Mouse (Mus musculus) heart, adult 18-20 months (tissue): Measurements from ENCODE around the gene Scn4a. TPM values are rescaled to one million over a fixed set of nuclear protein-coding genes. Genes with fewer than 3 reads are reported as not detected.

Experiments
- DNase-seq, 2 experiments: peaks; one replicate each; pipeline ENCODE4 v3.0.0; 2021 to 2022; ENCODE audit warnings: mixed read lengths in 1 of 2
- total RNA-seq, 2 experiments: library from RNA; stranded (reverse); gene quantifications; 2 replicates each; pipeline ENCODE4 v1.2.3; 2021

Scn4a gene
- total RNA-seq, 2 experiments from 2014 or later = 22.6 to 23.8 TPM

DNA sequence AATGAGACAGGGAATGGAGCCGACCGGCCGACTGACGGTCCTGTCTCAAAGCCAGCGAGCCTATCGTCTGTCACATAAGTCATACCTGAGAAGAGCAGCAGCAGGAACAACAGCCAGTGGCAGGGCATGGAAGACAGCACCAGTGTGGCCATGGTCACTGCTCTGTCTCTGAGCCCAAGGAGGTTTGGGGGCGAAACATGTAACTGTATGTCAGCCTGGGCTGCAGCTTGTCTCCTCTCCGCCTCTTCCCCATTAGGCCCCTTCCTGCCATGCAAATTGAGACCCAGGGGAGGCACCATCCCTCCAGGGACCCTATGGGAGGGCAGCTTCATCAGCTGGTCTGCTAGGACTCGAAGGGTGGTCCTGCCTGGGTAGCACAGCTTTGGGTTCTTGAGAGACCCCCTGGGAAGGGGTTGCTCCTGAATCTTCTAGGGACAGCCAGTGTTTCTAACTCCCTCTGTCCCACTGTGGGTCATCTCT lies 38.7 kb downstream of the Scn4a start, which contains the start of gene Cd79b:
Gene Cd79b, minus strand, starts transcription at position 430 of the 480 bp plus-strand sequence.
- DNase-seq = peak in 1 of 2 experiments; percentile 35

DNA sequence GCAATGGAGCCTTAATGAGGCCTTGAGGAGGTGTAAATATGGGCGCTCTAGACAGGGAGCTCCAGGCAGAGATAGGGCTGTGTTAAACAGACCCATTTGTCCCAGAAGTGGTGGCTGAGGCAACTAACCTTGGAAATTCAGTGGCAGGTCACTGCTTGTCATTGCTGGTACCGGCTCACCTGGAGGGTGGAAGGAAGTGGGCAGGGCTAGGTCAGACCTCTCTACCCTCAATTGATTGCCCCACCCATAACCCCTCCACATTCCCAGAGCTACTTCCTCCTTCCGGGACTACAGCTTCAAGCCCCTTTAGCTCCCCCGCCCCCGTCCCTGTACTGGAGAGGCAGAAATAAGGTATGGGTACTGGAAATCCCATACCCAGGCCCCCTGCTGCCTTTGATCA lies 39.6 kb downstream of the Scn4a start:
- DNase-seq = no peak

DNA sequence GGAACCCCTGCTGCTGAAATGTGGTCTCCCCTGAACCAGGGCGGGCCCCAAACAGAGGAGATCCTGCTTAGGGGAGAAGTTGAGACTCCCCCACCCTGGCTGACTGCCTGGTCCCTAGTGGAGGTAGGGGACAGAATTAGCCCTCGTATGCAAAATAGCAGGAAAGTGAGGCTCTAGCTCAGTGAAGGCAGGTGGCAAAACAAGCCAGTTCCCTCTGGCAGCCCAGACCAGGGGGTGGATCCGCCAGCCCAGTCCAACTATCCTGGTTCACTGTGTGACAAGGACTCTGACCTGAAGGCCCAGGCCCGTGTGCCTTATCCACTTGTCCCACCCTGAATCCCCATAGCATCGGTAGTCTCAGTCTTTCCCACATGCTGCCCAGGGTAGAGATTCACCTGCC lies 43.0 kb downstream of the Scn4a start:
- DNase-seq = peak in 1 of 2 experiments; percentile 33

DNA sequence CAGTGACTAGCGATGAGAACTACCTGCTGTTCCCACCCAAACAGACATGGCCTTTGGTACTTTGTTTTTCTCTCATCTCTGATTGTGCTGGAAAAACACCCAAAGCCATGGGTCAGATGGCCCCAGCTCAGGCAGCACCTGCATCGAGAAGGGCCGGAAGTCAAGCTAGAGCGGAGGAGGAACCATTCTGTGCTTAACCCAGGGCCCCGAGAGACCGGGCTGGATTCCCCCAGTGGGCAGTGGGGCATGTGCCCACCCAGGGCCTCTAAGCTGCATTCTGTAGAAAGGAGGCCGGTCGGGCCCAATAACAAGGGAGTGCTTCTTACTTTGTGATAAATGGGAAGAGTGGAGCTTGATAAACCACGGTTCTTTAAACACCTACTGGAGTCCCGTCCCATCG lies 44.9 kb downstream of the Scn4a start:
- DNase-seq = peak in 1 of 2 experiments; percentile 34

DNA sequence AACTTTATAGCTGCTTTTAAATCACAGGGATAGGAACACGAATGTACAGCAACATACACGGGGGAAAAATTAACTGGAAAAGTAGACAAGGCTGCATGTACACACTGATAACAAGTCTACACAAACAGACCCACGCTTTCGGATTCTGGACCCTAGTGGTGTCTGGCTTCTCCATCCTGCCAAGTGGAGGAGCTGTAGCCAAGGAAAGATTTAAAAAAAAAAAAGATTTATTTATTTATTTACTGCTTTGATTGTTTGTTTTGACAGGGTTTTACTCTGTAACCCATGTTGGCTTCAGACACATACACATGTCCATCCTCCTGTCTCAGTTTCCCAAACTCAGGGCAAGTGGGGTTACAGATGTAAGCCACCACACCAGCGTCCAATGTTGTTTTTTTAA lies 45.7 kb downstream of the Scn4a start:
- DNase-seq = no peak

DNA sequence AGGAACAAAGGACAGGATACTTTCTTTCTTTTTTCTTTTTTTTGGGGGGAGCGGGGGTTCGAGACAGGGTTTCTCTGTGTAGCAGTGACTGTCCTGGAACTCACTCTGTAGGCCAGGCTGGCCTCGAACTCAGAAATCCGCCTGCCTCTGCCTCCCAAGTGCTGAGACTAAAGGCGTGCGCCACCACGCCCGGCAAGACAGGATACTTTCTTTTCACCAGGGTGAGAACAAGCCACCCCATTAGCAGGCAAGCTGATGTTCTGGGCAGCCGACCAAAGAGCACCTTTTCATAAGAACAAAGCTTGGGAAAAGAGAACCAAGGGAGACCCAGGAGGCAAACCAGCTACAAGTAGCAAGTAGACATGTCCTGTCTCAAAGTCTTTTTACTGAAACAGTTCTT lies 46.3 kb downstream of the Scn4a start:
- DNase-seq = no peak

DNA sequence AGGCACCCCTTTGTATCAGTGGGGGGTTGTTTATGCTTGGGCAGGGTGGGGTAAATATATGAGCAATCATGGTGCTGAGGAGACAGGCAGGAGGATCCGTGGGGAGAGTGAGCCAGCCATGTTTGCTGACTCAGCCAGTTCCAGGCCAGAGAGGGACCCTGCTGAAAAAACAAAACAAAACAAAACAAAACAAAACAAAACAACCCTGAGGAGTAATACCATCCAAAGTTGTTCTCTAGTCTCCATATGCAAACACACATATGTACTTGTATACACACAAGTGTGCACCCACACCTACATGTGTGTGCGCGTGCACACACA lies 47.1 kb downstream of the Scn4a start:
- no peak for DNase-seq

DNA sequence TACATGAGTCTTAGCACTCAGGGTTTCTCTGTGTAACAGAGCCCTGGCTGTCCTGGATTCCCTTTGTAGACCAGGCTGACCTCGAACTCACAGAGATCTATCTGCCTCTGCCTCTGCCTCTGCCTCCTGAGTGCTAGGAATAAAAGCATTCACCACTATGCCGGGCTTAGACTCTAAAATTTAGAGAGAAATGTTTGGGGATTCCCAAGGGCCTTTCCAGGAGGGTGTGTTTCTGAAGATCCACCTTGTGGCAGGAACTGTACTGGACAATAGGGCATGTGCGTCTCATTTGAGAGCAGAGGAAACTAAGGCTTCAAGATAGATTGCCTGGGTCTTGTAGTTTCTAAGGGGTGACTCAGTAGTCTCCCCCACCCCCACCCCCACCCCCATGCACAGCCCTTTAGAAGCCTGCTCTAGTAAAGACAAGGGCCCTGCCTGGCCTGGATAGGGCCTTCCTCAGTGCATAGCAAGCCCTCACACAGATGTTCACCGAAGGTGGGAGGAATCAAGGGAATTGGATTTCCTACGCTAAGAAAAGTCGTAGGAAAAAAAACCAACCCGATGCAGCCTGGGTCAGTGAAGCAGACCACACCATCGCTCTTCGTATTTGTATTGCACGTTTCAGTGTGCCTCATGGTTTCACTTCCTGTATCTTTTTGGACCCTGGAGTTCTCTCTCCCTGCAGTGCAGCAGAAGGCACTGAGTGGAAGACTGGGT lies 47.6 kb downstream of the Scn4a start:
- DNase-seq = peak in 1 of 2 experiments; percentile 35

DNA sequence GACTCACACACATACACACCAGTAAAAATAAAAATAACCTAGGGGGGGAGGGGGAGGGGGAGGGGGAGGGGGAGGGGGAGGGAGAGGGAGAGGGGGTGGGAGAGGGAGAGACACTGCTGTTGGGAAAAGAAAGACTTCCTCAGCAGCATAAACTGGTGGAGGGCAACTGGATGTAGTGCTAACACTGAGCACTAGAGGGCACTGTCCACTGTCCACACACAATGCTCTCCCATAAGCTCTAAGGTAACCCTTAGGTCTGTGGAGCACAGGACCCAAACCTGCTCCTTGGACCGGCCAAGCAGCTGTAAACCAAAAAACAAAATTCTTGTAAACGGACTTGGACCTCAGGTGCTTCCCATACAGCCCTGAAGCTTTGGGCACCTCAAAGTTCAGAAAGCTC lies 50.5 kb downstream of the Scn4a start:
- peak; percentile 50 to 72 for DNase-seq

DNA sequence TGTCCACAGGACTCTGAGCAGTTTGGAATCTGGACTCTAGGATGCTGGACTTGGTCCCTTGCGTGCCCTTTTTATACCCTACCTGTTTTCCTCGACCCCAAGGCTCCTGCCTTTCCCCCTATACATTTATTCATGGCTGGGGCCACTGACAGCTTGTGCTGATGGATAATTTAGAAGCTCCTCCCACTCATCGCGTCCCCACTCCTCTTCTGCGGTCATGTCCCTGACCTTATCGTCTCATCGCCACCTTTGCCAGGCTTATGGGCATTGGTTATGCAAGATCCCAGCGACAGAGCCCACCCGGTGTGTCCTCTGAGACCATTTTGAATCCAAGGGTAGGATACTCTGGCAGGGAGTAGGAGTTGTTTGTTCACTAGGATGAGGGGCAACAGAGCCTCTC lies 51.3 kb downstream of the Scn4a start, which contains the start of gene Gh:
Gene Gh, minus strand, starts transcription at position 101 of the 400 bp plus-strand sequence.
- no peak for DNase-seq

DNA sequence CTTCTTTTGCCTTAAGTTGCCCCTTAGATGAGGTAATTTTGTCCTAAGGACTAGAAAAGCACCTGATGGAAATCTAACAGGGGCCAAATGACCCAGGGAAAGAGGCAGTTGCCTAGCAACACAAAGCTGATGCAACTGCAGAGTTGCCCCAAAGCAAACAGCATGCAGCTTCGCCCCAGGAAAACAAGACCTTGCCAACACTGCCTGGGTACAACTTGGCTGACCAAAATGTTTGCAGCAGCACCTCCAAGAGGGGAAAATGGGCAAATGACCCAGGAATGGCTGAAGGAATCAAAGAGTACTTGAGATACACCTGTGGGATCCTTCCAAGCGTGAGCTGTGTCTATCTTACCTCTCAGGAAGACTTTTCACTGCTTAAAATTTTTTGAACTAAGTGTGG lies 61.2 kb downstream of the Scn4a start:
- no peak for DNase-seq

DNA sequence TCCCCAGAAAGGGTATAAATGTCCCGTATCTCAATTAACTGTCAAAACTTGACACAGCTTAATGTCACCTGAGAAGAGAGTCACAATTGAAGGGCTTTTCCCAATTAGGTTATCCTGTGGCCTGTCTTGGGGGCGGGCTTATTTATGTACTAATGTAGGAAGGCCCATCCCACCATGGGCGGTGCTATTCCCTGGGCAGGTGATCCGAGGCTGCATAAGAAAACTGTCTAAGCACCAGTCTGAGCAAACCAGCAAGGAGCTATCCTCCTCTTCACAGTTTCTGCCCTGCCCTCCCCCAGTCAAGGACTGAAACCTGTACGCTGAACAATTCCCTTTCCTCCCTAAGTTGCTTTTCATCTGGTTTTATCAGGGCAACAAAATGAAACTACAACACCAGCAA lies 62.7 kb downstream of the Scn4a start:
- DNase-seq = no peak

DNA sequence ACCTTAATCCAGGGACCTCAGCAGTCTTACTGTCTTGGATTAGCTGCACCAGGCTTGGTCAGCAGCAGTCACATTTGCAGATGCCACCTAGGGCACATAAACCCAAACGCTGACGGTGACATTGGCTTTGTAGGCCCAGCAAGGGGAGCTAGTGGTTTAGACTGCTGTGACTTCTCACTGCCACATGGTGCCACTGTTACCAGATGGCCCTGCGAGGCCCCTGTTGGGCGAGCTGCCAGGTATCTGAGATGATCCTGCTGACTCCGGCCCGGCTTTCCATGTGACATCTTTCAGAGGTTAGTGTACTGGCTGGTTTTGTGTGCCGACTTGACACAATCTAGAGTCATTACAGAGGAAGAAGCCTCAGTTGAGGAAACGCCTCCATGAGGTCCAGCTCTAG lies 63.7 kb downstream of the Scn4a start:
- DNase-seq = peak; percentile 63 to 67

DNA sequence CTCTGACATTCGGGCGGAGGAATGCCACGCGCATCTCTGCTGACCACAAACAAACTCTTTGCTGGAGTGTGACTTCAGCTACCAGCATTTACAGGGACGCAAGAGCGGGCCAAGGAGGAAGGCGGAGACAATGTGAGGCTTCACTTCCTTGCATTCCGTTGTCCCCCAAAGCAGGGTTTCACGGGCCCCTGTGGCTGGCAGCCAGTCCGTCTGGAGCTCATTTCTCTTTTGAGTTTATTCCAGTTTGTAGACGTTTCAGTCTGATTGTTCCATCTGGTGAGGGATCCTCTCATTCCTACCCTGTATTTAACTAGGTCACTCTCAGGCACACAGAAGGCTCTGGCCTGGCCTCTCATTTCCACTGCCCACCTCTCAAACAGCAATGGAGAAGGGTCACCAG lies 66.1 kb downstream of the Scn4a start:
- no peak for DNase-seq

DNA sequence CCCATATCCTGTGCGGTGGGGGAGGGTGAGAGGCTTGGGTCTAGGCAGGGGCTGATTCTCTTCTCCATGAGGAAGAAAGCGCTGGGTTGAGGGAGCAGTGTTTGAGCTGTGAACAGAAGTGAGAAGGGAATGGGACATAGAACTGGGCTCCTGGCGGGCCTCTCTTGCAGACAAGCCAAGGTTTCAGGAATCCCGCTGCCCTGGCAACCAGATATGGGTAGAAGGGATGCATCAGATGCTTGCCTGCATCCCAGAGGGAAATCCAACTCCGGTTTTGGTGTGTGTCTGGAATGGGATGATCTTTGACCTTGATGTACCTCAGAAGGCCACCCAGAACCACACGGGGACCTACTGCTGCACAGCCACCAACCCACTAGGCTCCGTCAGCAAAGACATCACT lies 66.9 kb downstream of the Scn4a start:
- DNase-seq = no peak

DNA sequence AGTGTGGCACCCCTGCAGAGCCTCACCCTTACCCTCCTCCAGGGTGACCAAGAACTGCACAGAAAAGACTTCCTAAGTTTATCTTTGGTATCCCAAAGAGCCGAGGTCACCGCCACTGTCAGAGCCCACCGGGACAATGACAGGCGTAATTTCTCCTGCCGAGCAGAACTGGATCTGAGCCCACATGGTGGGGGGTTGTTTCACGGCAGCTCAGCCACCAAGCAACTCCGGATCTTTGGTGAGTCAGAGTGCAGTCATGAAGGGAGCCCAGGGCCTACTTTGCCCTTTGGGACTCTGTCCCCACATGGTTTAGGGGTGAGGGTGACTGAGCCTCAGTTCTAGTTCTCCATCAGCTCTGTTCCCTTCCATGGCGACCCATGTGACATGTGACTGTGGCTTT lies 69.0 kb downstream of the Scn4a start:
- no peak for DNase-seq

DNA sequence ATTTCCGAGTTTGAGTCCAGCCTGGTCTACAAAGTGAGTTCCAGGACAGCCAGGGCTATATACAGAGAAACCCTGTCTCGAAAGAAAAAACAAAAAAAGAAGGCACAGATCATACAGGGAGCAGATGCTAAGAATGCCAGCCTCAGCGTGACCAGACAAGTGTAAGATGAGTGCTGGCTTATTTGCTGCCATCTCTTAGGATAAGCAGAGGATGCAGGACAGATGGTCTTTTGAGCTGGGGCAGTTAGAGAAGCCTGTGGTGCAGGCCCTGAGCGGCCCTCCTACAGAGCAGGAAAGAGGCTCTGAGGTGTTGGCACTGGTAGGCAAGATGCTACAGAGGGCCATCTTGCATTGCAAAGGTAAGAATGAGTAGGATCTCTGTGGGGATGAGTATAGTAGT lies 69.7 kb downstream of the Scn4a start:
- DNase-seq = no peak

DNA sequence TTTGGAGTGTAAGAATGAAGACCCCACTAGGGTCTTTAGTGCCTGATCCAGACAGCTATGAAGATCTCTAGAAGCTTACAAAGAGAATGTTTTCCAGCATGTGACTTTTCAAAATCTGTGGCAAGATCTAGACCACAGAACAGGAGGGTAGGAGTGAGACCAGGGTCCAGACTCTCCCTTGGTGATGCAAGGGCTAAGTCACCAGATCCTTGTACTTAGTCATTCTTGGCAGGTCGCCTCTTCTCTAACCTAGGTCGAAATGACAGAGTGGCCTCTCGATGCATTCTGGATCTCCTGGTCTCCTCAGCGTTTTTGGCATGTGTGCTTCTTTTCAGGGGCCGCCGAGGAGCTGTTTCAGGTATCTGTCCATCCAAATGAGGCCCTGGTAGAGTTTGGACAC lies 70.6 kb downstream of the Scn4a start:
- DNase-seq = no peak

DNA sequence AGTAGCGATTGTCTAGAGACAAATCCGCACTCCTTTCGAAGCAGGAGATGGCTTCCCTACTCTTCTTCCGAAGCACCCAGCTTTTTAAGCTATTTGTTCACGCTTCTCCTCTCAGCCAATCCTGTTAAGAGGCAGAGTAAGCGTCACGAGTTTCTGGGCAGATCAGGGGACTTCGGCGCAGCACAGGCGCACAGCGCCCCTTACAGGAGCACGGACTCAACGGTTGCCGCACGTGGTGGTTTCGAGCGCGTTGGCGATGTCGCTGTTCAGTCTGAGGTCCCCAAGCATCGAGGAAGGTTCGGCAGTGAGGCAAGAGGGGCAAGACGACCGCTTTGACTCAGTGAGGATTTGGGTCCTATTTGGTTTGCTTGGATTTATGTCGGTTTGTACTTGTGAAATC lies 76.6 kb downstream of the Scn4a start, which contains the start of gene Tcam1:
Gene Tcam1, plus strand, starts transcription at position 219 of the 400 bp plus-strand sequence.
- peak; percentile 92 to 96 for DNase-seq

DNA sequence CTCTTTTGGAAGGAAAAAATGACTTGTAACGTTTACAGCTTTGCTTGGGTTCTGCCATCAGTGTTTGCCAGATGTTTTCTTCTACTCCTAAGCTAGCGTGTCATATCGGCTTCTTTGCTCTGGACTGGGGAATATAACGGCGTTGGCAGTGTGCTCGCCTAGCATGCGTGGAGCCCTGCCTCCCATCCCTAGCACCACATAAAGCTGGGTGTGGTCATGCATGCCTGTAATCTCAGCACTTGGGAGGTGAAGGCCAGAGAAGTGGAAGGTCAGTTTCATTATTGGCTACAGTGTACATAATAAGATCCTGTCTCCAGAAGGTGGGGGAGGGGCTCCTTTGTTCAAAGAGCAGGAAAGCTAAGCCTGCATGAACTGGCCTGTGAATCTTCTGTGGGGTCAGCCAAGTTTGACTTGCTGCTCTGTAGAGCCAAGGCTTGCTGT lies 78.1 kb downstream of the Scn4a start:
- DNase-seq = no peak

DNA sequence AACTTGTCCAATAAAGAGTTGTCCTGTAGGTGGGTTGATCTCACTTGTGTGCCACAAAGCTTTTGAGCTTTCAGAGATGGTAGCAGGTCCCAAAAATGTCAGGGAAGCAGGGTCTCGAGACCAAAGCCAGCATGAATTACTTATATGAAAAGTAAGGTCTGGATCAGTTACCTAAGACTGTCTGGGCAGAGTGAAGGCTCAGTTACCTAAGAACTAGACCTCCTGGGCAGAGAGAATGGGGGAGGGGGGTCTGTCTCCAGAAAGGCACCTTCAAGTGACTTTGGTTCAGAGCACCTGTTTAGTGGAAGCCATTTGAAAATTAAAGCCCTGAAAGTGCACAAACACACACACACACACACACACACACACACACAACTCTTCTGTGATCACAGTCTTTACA lies 78.7 kb downstream of the Scn4a start:
- no peak for DNase-seq

DNA sequence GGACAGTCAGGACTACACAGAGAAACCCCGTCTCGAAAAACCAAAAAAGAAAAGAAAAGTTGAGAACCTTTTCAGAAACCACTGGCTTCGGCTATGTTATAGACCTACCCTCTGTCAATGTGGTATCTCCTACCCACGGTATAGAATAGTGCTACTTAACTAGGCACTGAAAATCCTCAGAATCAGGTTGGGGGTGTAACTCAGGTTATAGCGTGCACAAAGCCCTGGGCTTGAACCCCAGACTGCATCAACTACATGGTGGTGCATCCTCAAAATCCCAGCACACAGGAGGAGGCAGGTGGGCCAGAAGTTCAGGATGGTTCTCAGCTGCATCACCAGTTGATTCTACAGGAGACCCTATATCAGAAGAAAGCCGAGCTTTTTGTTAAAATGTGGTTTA lies 79.3 kb downstream of the Scn4a start:
- no peak for DNase-seq

DNA sequence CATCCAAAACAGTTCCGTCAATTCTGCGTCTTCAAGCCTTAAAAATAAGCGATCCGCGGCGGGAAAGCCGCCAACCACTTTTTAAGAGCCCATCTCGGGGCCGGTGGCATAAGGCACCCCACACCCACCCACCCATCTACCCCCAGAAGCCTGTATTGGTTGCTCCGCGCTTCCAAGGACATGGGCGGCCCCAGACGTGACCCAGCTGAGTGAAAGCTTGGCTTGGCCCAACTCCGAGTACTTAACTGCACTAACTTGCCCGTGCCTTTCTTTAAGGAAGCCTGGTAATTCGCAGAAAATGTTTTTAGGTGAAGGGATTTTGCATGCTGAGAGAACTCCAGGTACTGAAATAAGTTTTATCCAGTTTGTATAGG lies 79.8 kb downstream of the Scn4a start:
- no peak for DNase-seq

DNA sequence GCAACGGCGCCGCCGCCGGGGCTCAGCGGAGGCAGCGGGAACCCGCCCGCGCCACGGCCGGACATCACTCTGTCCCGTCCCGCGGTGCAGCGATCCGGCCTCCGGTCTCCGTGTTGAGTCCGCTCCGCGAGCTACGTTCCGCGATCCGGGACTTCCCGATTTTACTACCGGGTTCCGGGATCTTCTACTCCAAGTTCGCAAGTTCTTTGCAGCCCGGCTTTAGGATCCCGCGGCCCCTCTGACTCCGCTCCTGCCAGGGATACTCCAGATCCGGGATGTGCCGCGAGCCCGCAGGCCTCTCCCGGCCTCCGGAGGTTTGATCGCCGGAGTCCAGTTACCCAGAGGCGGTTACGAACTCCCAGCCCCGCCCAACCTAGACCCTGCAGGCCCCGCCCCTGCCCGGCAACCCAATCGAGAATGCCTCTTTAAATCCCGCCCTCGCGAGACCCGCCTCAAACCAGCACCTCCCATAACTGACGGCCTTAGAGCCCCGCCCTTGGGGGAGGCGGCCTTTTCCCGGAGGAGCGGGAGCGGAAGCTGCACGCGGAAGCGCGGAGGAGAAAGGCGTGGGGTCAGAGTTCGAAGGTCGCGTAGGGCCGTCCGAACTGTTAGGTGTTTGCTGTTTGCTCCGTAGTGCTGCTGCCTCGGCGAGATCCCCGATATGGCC lies 80.3 kb downstream of the Scn4a start, which contains the start of gene Smarcd2:
Gene Smarcd2, minus strand, starts transcription at position 329 of the 667 bp plus-strand sequence.
- peak; percentile 99 to 100 for DNase-seq
